Mouse (Mus musculus) E14TG2a.4 (cell line): ENCODE results near the gene Mrpl2.

Experiments used
- CTCF ChIP-seq: conservative IDR thresholded peaks from 2 replicates; pipeline ENCODE4 v1.5.1; 2014; ENCODE audit warnings: low read length
- NANOG ChIP-seq: IDR thresholded peaks from 2 replicates; pipeline ENCODE4 v1.6.1; 2014; ENCODE audit warnings: borderline replicate concordance, low read length, mixed read lengths
- POU5F1 ChIP-seq: IDR thresholded peaks from 2 replicates; pipeline ENCODE4 v1.6.1; 2014; ENCODE audit warnings: low read length, borderline replicate concordance

DNA sequence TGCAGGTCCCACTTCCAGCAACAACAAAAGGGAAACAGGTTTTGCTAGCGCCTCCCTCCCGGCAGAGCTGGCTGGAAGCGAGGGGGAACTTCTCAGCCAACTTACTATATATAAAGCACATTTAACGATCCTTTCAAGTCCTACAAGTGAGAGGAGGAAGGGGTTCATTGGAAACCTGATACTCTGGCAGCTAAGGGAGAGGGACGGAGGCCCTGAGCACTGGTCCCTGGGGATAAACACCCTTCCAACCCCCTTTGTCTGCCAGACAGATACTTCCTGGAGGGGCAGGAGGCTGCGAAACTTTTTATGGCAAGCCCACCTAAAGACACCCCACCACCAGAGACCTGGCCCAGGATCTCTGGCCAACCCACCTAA lies 27.6 kb upstream of the Mrpl2 start:
- TF ChIP-seq CTCF: no peak
- no peak for TF ChIP-seq POU5F1
- no peak for TF ChIP-seq NANOG
